Mouse (Mus musculus): Measurements from ENCODE around the gene Dph2.

DNA sequence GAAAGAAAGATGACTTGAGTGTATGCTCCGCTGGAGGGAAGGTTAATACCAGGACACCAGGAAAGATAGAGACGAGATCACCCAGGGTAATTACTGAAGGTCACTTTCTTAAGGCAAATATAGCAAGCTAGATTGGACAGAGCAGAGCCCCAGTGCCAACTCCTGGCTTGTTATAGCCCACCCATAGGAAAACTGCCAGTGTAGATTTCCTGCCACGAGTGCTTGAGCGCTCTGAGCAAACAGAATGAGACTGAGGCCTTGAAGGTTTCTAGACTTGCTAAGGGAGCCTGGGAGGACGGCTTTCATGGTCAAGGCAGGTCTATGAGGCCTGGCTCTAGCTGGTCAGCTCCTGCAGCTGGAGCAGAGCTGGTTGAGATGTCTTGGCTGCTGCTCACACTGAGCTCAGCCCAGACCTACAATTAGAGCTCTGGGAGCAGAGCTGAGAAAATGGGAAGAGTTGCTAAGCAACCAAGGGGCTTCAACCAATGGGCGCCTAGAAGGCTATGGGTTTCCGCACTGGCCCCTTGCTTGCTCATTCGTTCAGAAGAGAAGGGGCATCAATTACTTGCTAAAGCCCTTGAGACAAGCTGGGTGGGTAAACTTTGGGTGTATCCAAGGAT lies 17.1 kb upstream of the Dph2 start:
- TF ChIP-seq POLR2A (IDR thresholded peaks at IDR 0.05; ENCODE audit: low read depth, low read length) (no peak), CTCF (IDR thresholded peaks at IDR 0.05; ENCODE audit: extremely low read depth, insufficient read length, insufficient replicate concordance, low read depth, low read length) (no peak)

Data from small intestine, adult 2 months (tissue).